Mouse (Mus musculus): ENCODE data around the gene Fggy.

GRCm38 (mm10) chr4:95772663-95773062, 215.4 kb downstream of the Fggy start:
- TF ChIP-seq CEBPB (IDR thresholded peaks at IDR 0.05; ENCODE audit: low read depth) (no peak), CTCF (IDR thresholded peaks at IDR 0.05; ENCODE audit: control insufficient read depth, insufficient read depth, insufficient read length) (no peak), MAX (IDR thresholded peaks at IDR 0.05) (no peak), MYOG (IDR thresholded peaks at IDR 0.05; ENCODE audit: control insufficient read depth, extremely low read depth, insufficient read length) (no peak)
